Mouse (Mus musculus): Measurements from ENCODE around the gene Hoxd4.

DNA sequence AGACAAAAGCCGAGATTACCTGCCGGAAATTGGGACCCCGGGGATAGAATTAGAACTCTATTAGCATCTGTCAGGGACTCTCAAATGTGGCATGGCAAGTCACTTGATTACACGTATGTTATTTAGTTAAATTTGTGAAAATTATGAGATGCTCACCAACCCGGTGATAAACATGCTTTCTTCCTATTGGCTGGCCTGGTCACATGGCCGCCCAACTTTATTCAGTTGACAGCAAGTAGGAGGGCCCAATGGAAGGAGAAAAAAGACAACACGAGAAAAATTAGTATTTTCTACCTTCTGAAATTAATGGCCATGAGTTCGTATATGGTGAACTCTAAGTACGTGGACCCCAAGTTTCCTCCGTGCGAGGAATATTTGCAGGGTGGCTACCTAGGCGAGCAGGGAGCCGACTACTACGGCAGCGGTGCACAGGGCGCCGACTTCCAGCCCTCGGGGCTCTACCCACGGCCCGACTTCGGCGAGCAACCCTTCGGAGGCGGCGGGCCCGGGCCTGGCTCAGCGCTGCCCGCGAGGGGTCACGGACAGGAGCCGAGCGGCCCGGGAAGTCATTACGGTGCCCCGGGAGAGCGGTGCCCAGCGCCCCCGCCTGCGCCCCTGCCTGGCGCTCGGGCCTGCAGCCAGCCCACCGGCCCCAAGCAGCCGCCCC, 15.4 kb downstream of the Hoxd4 start:
- TF ChIP-seq CTCF (IDR thresholded peaks at IDR 0.05; ENCODE audit: insufficient read depth, low read depth, low read length) = no peak
- no peak for TF ChIP-seq POLR2A (IDR thresholded peaks at IDR 0.05; ENCODE audit: insufficient read depth, low read depth, low read length)

Measured in olfactory bulb, adult 2 months (tissue).